Mouse (Mus musculus) c-Kit-positive CD71-positive TER-119-negative erythroid progenitor cells, embryonic 14.5 days (primary cell): Measurements from ENCODE around the gene Klhl26.
A peak's percentile ranks its signal among the peaks of the same experiment; 100 is the strongest.
"Not testable (repeated sequence)": the region's sequence is repeated elsewhere in the genome, so short reads cannot be mapped to it uniquely, and the experiment has no call there.

Source experiments
- DNase-seq: peaks from one replicate; pipeline ENCODE4 v3.0.0-alpha.2; 2013; ENCODE audit warnings: low read depth

The Klhl26 gene

GRCm38 (mm10) chr8:70476333-70477268, at the start of gene Klhl26:
Gene Klhl26, minus strand, starts transcription at chr8:70476968.
- DNase-seq: peak; percentile 99

GRCm38 (mm10) chr8:70522592-70523403, 46.0 kb upstream of the Klhl26 start:
- peak; percentile 97 for DNase-seq

DNA sequence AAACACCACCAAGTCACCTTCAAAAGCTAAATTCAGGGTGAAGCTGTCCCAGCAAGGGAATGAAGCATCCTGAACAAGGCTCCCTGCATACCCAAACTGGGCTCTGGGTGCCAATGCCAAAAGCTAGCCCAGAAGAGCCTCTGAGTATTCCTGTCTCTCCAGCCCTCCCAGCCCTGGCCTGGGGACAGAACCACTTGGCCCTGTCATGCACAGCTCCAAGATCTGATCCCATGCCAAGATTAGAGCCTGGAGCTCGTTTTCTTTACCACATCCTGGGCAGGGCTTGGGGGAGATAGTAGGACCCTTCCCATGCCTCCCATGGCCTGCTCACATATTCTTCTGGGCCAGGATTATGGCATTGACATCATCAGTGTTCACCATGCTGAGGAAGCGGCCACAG, 42.8 kb upstream of the Klhl26 start:
- no peak for DNase-seq

GRCm38 (mm10) chr8:70519043-70519442, 42.3 kb upstream of the Klhl26 start:
- no peak for DNase-seq

- no peak for DNase-seq
These were observed 41.3 kb upstream of the Klhl26 start for GRCm38 (mm10) chr8:70517940-70518643.

DNA sequence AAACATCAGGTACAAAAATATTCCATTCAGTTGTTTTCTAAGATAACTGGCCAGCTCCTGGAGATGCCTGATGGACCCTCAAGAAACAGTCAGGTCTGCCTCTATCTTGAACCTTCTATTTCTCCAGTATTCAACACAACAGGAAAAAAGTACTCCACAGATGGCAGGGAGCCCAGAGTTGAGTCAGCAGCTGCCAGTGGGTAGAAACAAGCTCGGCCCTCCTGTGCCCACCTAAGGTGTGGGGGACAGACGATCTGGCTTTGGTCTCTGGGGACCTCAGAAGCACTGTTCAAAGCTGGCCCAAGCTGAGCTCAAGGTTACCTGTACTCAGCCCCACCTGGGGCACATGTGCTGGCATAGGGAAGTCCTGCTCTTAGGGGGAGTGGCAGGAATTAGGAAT, 36.7 kb upstream of the Klhl26 start:
- DNase-seq: no peak

- DNase-seq: no peak
These were observed 35.6 kb upstream of the Klhl26 start for GRCm38 (mm10) chr8:70512253-70512903.

DNA sequence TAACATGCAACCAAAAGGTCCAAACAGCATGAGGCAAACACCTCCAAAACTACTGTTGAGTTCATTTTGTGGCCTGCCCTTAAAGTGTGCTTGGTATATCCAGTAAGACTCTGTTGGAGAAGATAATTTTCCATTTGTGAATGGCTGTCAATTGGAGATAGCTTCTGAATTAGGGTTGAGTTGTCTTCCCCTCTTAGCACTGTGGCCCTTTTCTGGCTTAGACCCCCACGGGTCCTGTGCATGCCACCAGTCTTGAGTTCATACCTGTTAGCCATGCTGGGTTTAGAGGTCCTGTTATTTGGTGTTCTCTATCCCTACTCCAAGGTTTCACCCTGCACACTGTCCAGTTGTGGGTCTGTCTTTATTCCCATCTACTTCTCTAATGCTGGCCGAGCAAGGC, 35.0 kb upstream of the Klhl26 start:
- DNase-seq: no peak

DNA sequence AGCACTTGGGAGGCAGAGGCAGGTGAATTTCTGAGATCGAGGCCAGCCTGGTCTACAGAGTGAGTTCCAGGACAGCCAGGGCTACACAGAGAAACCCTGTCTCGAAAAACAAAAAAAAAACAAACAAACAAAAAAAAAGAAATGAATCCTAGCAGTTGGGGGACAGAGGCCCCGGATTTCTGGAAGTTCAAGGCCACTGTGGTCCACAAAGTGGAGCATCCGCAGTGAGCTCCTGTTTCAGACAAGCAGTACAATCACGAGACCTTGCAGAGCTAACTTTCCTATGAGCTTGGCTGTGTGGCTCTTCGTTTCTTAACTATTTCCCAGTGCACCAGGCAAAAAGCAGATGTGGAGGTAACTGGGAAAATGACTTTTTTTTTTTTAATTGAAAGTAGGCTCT, 34.4 kb upstream of the Klhl26 start:
- not testable (repeated sequence) for DNase-seq

DNA sequence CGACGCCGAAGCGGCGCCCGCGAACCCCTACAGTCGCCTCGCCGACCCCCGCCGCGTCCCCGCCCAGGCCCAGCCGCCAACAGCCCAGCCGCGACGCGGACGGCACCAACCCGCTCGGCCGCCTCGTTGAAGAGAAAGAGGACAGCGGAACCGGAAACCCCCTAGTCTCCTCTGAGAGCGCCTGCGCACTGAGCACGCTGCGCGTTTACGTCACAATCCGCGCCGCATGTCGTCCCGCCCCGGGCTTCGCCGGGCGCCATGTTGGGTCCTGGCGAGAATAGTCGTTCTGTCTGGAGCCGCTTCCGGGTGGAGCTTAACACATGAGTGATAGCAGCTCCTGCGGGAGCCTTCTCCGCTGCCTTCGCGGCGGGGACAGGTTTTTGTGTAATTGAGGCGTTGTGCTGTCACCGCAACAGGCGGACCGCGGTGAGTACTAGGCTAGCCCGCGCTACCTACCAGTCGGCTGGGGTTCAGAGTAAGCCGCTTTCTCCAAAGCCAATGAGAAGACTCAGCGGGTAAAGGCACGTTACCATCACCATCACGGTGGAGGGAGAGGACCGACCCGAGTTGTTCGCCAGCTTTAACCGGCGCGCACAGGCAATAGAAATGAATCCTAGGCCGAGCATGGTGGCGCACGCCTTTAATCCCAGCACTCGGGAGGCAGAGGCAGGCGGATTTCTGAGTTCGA, 33.6 kb upstream of the Klhl26 start, which contains the start of gene Uba52:
Gene Uba52, minus strand, starts transcription at position 574 of the 688 bp plus-strand sequence.
- DNase-seq: peak; percentile 95

- DNase-seq: no peak
These were observed 32.6 kb upstream of the Klhl26 start for GRCm38 (mm10) chr8:70509281-70509952.

DNA sequence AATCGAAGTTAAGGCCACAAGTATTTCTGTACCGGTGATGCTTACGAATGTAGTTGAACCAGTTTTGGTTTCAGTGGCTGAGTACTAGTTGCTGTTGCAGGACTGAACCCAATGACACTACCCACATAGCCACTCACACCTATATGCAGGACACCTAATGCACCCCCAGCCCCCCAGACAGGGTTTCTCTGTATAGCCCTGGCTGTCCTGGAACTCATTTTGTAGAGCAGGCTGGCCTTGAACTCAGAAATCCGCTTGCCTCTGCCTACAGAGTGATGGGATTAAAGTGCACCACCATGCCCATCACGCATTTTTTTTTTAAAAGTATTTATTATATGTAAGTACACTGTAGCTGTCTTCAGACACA, 30.2 kb upstream of the Klhl26 start:
- no peak for DNase-seq

DNA sequence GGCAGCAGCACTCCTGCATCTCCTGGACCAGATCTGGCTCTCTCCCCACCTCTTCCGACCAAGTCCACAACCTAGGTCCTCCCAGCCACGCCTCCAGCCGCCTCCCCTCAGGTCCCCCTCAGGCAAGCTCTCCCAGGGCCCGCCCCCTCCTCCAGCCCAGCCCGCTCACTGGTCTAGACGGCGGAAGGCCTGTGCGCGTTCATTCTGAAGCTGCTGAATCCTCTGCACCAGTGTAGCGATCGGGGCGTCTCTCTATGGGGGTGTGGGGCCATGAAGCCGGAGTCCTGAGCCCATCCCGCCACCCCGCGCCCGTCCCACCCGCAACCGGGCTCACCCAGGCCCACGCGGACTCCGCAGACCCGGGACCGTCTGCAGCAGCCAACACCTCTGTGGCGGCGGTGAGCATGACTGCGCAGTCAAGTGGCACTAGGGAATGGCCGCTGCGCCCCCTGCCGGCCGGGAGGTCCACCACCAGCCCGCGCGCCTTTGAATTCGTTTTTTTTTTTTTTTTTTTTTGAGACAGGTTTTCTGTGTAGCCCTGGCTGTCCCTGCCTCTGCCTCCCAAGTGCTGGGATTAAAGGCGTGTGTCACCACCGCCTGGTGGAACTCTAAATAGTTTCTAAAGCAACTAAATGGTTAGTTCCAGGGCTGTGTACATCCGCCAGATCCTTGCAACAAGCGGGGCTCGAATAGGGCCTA, 29.7 kb upstream of the Klhl26 start, which contains the start of gene Rex1bd:
Gene Rex1bd, minus strand, starts transcription at position 425 of the 699 bp plus-strand sequence.
- DNase-seq: peak; percentile 88

DNA sequence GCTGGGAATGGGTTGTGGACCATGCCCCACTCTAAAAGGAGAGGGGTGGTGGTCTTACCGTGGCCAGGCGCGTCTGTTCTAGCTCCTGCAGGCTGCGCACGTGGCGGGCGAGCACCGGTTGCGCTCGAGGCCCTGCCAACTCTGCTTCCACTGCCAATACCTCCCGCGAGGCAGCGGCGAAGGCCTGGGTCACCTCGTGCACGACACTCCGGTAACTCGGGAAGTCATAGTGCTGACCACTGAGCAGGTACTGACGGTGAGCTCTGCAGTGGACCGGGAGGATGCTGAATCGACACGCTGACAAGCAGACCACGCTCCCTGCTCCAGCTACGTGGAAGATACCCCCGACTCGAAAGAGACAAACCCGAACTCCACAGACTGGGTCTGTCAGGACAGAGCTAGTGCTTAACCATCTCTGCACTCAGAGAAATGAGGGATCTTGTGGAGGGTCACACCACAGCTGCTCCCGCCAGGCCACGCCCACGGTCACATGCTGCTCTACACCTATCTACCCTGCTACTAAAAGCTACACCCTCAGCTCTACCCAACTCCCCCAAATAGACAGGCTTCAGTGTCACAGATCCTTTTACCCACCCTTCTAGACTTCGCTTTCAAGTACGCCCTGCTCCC, 29.0 kb upstream of the Klhl26 start:
- DNase-seq: no peak

GRCm38 (mm10) chr8:70504851-70505250, 28.1 kb upstream of the Klhl26 start:
- peak; percentile 83 for DNase-seq

DNA sequence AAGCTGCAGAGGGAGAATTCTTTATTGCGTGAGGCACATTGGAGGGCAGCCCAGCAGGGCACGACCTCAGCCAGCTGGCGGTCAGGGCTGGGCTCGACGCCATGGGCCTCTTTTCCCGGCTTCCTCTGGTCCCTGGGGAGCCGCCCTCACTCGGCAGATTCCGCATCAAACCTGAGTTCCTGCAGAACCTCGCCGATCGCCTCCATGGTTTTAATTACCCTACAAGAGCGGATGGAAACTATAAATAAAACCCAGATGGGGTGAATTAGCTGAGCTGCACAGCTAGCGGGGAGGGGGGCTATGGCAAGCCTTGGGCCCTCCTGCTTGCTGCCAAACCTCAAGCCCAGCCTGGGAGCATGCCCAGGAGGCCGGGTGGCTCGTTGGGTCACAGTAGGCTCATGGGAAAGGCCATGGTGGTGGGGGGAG, 27.5 kb upstream of the Klhl26 start:
- no peak for DNase-seq

DNA sequence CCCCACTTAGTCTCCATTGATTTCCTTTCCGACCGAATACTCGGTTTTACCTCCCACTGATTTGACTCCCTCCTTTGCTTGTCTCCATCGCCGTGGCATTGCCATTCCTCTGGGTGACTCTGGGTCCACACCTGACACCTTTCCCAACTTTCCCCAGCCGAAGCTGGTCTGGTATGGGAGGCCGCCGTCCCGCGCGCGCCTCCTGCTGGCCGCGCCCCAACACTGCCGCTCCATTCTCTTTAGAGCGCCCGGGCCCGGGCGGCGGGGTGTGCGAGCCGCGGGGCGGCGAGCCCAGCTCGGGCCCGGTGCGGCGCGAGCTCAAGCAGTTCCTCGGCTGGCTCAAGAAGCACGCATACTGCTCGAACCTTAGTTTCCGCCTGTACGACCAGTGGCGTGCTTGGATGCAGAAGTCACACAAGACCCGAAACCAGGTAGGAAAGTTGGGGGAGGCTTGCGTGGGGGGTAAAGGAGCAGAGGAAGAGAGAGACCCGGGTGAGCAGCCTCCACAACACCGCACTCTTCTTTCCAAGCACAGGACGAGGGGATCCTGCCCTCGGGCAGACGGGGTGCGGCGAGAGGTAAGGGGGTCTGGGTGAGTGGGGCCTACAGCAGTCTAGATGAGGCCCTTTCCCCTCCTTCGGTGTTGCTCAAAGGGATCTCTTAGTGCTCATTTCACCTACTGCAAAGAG, 26.4 kb upstream of the Klhl26 start:
- DNase-seq: no peak

DNA sequence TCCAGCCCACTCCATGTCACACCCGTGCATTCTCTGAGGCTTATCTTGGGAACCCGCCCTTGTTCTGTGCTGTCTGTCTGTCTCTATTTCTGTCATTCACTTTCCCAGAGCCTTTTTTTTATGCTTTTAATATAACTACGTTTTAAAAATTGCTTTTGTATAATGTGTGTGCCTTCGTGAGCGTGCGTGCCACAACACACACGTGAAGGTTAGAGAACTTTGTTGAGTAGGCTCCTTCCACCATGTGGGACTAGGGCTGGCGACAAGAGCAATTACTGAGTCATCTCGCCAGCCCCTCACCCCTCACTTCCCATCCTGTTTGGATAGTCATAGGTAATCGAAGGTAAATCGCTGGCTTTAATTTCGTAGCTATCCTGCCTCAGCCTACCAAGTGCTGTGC, 25.8 kb upstream of the Klhl26 start:
- no peak for DNase-seq
